Mouse (Mus musculus): Measurements from ENCODE around the gene Olah.

DNA sequence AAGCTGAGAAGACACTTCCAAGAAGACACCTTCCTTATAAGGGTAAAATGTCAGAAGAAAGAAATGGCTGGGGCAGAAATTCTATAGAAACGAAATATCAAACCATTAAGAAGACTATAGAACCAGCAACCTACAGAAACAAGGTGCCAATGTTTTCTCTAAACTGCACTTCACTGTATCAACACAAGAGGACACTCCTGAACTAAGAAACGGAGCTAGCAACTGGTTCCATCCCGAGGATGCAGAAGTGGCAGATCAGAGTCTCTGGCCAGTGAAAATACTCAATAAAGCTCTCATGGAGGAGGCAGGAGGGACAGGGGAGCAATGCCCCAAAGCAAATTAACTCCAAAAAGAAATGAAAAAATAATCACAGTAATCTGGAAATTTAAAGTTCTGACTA lies 48.1 kb downstream of the Olah start:
- TF ChIP-seq POLR2A (IDR thresholded peaks at IDR 0.05; ENCODE audit: control insufficient read depth, low read depth, low read length) = no peak
- TF ChIP-seq CTCF (IDR thresholded peaks at IDR 0.05; ENCODE audit: control insufficient read depth, insufficient read depth, insufficient replicate concordance, low read depth, low read length) = no peak; the same call in 1 of the 2 replicates

Measured in testis, adult 2 months (tissue).